In the genomic region with DNA sequence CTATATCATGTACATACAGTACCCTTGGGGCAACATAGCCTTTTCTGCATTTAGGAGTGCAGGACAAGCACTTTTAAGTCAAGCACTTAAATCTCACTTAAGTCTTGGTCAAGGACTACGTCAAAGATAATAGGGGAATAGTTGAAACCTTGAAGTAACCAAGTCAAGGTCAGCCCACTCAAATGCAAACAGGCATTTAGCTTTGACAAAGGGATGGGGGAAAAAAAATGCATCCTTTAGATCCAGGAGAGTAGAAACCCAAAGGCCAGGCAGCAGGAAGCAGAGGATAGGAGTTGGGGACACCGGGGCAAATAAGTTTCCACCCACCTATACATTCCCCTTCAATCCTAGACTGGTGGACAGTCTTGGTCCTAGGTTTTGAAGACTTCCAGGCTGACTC, we compare ENCODE assay signal across 25 mouse cellular contexts.
"Had no signal": no experiment of that assay in that cellular context is flagged by ENCODE, and none has a peak within 500 bp of the region (broad histone marks: within the 10 kb centered on the region; RNA-seq: fewer than 3 reads in every experiment).

No protein-coding gene starts in this region.

- ATAC-seq: hindbrain, embryonic 16.5 days; inflammation-experienced regulatory T-cells, adult 6 months; intestine, embryonic 15.5 days; intestine, postnatal 0 days had no signal

- H3K4me1 ChIP-seq: hindbrain, embryonic 12.5 days had no signal

- H3K9me3 ChIP-seq: heart, embryonic 10.5 days; heart, embryonic 12.5 days; hindbrain, embryonic 10.5 days; hindbrain, embryonic 12.5 days; intestine, embryonic 15.5 days; limb, embryonic 10.5 days; limb, embryonic 12.5 days had no signal

- DNase-seq: gastrocnemius, adult 2 months; gastrocnemius, postnatal 10 days; gastrocnemius, postnatal 25 days; heart, adult 18-20 months; heart, postnatal 10 days; heart, postnatal 4 days; kidney, adult 18-20 months; kidney, adult 8-10 months; kidney, postnatal 10 days; kidney, postnatal 25 days; kidney, postnatal 4 days; layer of hippocampus, adult 9-11 months; liver had no signal

- H3K4me3 ChIP-seq: gastrocnemius, adult 2 months; heart, embryonic 10.5 days; heart, embryonic 12.5 days; hindbrain, embryonic 10.5 days; hindbrain, embryonic 12.5 days; intestine, embryonic 15.5 days; layer of hippocampus, adult 2 months; left cerebral cortex, adult 2 months; limb, embryonic 10.5 days; limb, embryonic 12.5 days had no signal

- H3K27me3 ChIP-seq: heart, embryonic 12.5 days; hindbrain, embryonic 12.5 days; intestine, embryonic 15.5 days; limb, embryonic 12.5 days had no signal
